Mouse (Mus musculus) liver, embryonic 14 days (tissue): ENCODE data around the gene Clec3a. TPM values are rescaled to one million over a fixed set of nuclear protein-coding genes. Genes with fewer than 3 reads are reported as not detected.

Source experiments
- polyA plus RNA-seq: library from polyadenylated mRNA; depleted of rRNA; stranded (reverse); fragments of >200 nt; gene quantifications from 2 replicates; pipeline ENCODE4 v1.2.3, GENCODE M21; 2012; rRNA removed

Gene Clec3a
- polyA plus RNA-seq: not detected in 2 replicates

DNA sequence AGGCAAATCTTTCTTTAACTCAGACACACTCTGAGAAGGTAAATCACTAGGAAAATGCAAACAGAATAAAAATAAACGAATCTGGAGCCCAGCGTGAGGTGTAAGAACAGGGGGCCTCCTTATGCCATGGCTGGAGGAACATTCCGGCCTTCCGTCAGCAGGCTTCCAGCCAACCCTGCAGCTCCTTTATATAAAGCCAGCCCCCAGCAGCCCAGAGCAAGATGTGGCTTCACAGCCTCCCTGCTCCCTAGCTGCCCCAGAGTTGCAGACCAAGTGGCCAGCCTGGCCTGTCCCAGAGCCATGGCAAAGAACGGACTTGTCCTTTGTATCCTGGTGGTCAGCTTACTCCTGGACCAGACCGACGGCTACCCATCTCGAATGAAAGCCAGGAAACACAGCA, at the start of gene Clec3a:
Gene Clec3a (plus strand): TSS at position 301 of the 400 bp plus-strand sequence.

DNA sequence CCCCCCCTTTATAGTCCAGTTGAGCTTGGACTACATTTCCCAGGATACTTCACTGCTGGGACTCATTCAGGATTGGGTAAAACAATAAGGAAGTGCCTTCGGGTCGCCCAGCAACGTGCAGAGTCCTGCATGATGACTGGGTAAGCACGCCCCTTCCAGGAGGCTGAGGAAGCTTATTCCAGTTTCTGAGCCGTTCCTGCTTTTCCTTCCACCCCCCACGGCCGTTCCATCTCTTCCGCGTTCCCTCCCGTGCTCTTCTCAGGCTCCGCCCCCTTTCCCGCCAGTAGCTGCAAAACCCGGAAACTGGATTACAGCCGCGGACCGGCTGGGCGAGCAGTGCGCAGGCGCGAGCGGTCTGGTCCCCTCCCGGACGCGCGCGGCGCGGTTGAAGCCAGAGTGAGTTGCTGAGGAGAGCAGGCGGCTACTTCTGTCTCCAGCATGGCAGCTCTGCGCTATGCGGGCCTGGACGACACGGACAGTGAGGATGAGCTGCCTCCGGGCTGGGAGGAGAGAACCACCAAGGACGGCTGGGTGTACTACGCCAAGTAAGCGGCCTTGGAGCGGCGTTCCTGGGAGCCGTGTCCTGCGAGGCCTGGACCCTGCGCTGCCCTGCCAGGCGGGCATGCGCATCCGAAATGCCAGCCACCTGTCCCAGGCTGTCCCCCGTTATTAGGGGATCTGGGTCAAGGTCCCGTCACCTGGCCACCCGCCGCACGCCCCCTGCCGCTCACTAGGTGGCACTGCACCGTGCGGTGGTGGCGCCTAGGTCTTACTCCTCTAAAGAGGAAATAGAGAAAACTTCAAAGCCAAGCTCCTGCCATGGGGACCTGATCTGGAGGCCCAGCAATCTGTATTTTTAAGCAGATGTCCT, 21.7 kb downstream of the Clec3a start, which contains the start of gene Wwox:
Gene Wwox (plus strand): TSS at position 322 of the 871 bp plus-strand sequence.

Other genes with a start within 250 kb of the Clec3a start
- 0.02 and 0.05 TPM in 2 replicates for gene Vat1l, start 212.5 kb upstream of the Clec3a start, polyA plus RNA-seq
- 1.9 and 2.3 TPM in 2 replicates for gene Wwox, start 21.6 kb downstream of the Clec3a start, polyA plus RNA-seq